Mouse (Mus musculus) neural tube, embryonic 15.5 days (tissue): ENCODE data around the gene Cyp4f16. TPM values are rescaled to one million over a fixed set of nuclear protein-coding genes. Genes with fewer than 3 reads are reported as not detected.
"Not testable (repeated sequence)": the region's sequence is repeated elsewhere in the genome, so short reads cannot be mapped to it uniquely, and the experiment has no call there.

ENCODE experiments used
- ATAC-seq: fragments of 200-750 bp; cut with Nextera tagmentation; 2 replicates; pipeline ENCODE4 v1.8.0; 2017; ENCODE audit warnings: mild to moderate bottlenecking, moderate TSS enrichment, moderate library complexity; ENCODE audit not compliant: low FRiP score
- H3K27ac ChIP-seq: fragments of 300-500 bp; sonication (generic); replicated peaks from 2 replicates; pipeline ENCODE4 v1.5.1; 2015; ENCODE audit warnings: mild to moderate bottlenecking, inconsistent platforms
- H3K27me3 ChIP-seq: fragments of 300-500 bp; sonication (generic); replicated peaks from 2 replicates; pipeline ENCODE4 v1.6.1; 2015; ENCODE audit warnings: inconsistent platforms
- H3K36me3 ChIP-seq: fragments of 300-500 bp; sonication (generic); 2 replicates; pipeline ENCODE4 v1.6.1; 2015; ENCODE audit warnings: inconsistent platforms
- H3K4me1 ChIP-seq: fragments of 300-500 bp; sonication (generic); 2 replicates; pipeline ENCODE4 v1.6.1; 2015; ENCODE audit warnings: inconsistent platforms
- H3K4me2 ChIP-seq: fragments of 300-500 bp; sonication (generic); 2 replicates; pipeline ENCODE4 v1.6.1; 2015; ENCODE audit warnings: inconsistent platforms, mild to moderate bottlenecking, moderate library complexity
- H3K4me3 ChIP-seq: fragments of 300-500 bp; sonication (generic); replicated peaks from 2 replicates; pipeline ENCODE4 v1.5.1; 2015; ENCODE audit warnings: mild to moderate bottlenecking, inconsistent platforms
- H3K9ac ChIP-seq: fragments of 300-500 bp; sonication (generic); replicated peaks from 2 replicates; pipeline ENCODE4 v1.6.1; 2015; ENCODE audit warnings: mild to moderate bottlenecking, inconsistent platforms
- H3K9me3 ChIP-seq: fragments of 300-500 bp; sonication (generic); replicated peaks from 2 replicates; pipeline ENCODE4 v1.6.1; 2016; ENCODE audit warnings: inconsistent platforms
- WGBS: fragments of 180-500 bp; shearing (Covaris S2); methylation state at CpG from one replicate; pipeline ENCODE4 v1.1.7; 2015; ENCODE audit warnings: mixed read lengths; 5-methylcytosine and 5-hydroxymethylcytosine counted together
- polyA plus RNA-seq: library from polyadenylated mRNA; unstranded; fragments of >200 nt; fragmentation: Nextera tagmentation; extraction: Ambion mirVana; gene quantifications from 2 replicates; pipeline ENCODE4 v1.2.1, GENCODE M21; 2015

The Cyp4f16 gene
- polyA plus RNA-seq, 1 experiment from 2014 or later, result 19.1 TPM

DNA sequence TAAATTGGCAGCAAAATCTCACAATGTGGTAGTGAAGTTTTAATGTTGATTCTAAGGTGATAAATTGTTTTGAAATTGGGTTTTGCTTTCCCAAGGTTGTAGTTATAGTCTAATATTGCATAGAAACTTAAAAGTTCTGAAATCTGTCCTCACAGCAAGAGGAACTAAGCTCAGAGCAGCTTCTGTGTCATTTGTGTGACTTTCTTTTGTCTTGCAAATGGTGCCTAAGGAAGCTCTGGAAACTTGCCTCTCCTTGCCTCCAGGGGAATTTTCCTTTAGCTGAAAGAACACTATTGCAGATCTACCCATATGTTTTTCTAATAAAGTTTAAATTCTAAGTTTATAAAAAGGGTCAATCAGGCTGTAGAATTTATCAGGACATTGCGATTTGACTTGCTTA is 16.7 kb downstream of the Cyp4f16 start:
- not testable (repeated sequence) for H3K9me3 ChIP-seq, H3K27ac ChIP-seq, H3K9ac ChIP-seq, H3K4me2 ChIP-seq, H3K4me3 ChIP-seq, H3K36me3 ChIP-seq, ATAC-seq, H3K27me3 ChIP-seq
- 36% methylated on average over 1 of the region's 1 CpGs for WGBS
- peaks cover 11% of the 10 kb centered on the region for H3K4me1 ChIP-seq

DNA sequence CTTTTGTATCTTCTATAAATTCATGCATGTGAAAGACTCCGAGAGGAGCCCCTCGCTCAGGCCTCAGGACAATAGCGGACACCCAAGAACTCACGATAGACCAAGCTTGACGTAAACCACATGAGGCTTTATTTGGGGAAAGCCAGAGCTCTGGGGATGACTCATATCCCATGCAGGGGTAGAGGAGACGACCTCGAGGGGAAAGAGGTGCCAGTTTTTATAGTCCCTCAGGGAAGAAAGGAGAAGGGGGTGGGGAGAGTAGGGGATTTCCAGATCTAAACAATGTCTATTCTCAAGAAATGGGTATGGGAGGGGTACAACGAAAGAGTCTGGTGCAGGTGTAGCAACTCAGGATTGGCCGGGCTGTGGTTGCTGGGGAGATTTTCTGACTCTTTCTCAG is 18.0 kb downstream of the Cyp4f16 start:
- H3K36me3 ChIP-seq, H3K27ac ChIP-seq, H3K9ac ChIP-seq, H3K4me3 ChIP-seq, ATAC-seq, H3K9me3 ChIP-seq, H3K4me2 ChIP-seq, H3K27me3 ChIP-seq: not testable (repeated sequence)
- peaks cover 11% of the 10 kb centered on the region for H3K4me1 ChIP-seq
- WGBS, result 83% methylated on average over 9 of the region's 9 CpGs

GRCm38 (mm10) chr17:32563301-32563700 is 26.9 kb downstream of the Cyp4f16 start:
- 80% methylated on average over 2 of the region's 2 CpGs for WGBS
- H3K9ac ChIP-seq, H3K4me3 ChIP-seq, H3K4me1 ChIP-seq, H3K27me3 ChIP-seq, ATAC-seq, H3K36me3 ChIP-seq, H3K4me2 ChIP-seq, H3K27ac ChIP-seq, H3K9me3 ChIP-seq: not testable (repeated sequence)

GRCm38 (mm10) chr17:32573286-32573685 is 36.9 kb downstream of the Cyp4f16 start:
- not testable (repeated sequence) for H3K4me3 ChIP-seq, H3K4me2 ChIP-seq, H3K9ac ChIP-seq, H3K4me1 ChIP-seq, H3K27ac ChIP-seq, H3K27me3 ChIP-seq, ATAC-seq, H3K36me3 ChIP-seq, H3K9me3 ChIP-seq
- WGBS, result 69% methylated on average over 2 of the region's 2 CpGs

- Histone ChIP-seq H3K27me3 (no peaks in the 10 kb centered on the region), H3K9me3 (no peaks in the 10 kb centered on the region), H3K36me3 (no peaks in the 10 kb centered on the region), H3K4me3 (no peak overlapping the region), H3K27ac (no peak overlapping the region), H3K9ac (no peak overlapping the region), H3K4me2 (no peak overlapping the region), H3K4me1 (no peaks in the 10 kb centered on the region)
- 60% methylated on average over 7 of the region's 7 CpGs for WGBS
- no peak for ATAC-seq
These were observed 41.3 kb downstream of the Cyp4f16 start for GRCm38 (mm10) chr17:32577496-32578186.

- no peaks in the 10 kb centered on the region for H3K36me3 ChIP-seq
- no peak overlapping the region for H3K9ac ChIP-seq
- WGBS, result 91% methylated on average over 18 of the region's 18 CpGs
- H3K9me3 ChIP-seq, result 0 out of 2 replicates have a peak, but pooled peaks cover 5% of the 10 kb centered on the region
- H3K4me1 ChIP-seq, result no peaks in the 10 kb centered on the region
- no peak overlapping the region for H3K27ac ChIP-seq
- H3K4me3 ChIP-seq, result no peak overlapping the region
- H3K27me3 ChIP-seq, result no peaks in the 10 kb centered on the region
- no peak for ATAC-seq
- no peak overlapping the region for H3K4me2 ChIP-seq
These were observed 60.1 kb downstream of the Cyp4f16 start for GRCm38 (mm10) chr17:32596494-32596893.

Other genes with a start within 250 kb of the Cyp4f16 start
- gene Akap8, start 215.3 kb upstream of the Cyp4f16 start, polyA plus RNA-seq, result 100 and 101 TPM in 2 replicates
- gene Akap8l, start 186.0 kb upstream of the Cyp4f16 start, polyA plus RNA-seq, result 146 and 170 TPM in 2 replicates
- 34.0 and 34.3 TPM in 2 replicates for gene Wiz, start 147.1 kb upstream of the Cyp4f16 start, polyA plus RNA-seq
- gene Rasal3, start 133.0 kb upstream of the Cyp4f16 start, polyA plus RNA-seq, result 0.55 and 11.3 TPM in 2 replicates
- 4.0 TPM in 1 of 2 replicates, not detected in the other for gene Pglyrp2, start 112.4 kb upstream of the Cyp4f16 start, polyA plus RNA-seq
- 0.65 and 0.74 TPM in 2 replicates for gene Cyp4f39, start 83.8 kb upstream of the Cyp4f16 start, polyA plus RNA-seq
- 10.8 and 12.4 TPM in 2 replicates for gene Cyp4f17, start 30.5 kb upstream of the Cyp4f16 start, polyA plus RNA-seq
- 1.1 TPM in 1 of 2 replicates, not detected in the other for gene Cyp4f37, start 84.8 kb downstream of the Cyp4f16 start, polyA plus RNA-seq
- 0.10 and 1.3 TPM in 2 replicates for gene Cyp4f40, start 122.3 kb downstream of the Cyp4f16 start, polyA plus RNA-seq
- 1.4 and 1.5 TPM in 2 replicates for gene Cyp4f15, start 149.1 kb downstream of the Cyp4f16 start, polyA plus RNA-seq